Mouse (Mus musculus): ENCODE results near the gene Dazap2. TPM values are rescaled to one million over a fixed set of nuclear protein-coding genes. Genes with fewer than 3 reads are reported as not detected.

Dazap2 gene
- polyA plus RNA-seq (2015; fragmentation: Nextera tagmentation; extraction: Ambion mirVana), result 354 and 373 TPM in 2 replicates

DNA sequence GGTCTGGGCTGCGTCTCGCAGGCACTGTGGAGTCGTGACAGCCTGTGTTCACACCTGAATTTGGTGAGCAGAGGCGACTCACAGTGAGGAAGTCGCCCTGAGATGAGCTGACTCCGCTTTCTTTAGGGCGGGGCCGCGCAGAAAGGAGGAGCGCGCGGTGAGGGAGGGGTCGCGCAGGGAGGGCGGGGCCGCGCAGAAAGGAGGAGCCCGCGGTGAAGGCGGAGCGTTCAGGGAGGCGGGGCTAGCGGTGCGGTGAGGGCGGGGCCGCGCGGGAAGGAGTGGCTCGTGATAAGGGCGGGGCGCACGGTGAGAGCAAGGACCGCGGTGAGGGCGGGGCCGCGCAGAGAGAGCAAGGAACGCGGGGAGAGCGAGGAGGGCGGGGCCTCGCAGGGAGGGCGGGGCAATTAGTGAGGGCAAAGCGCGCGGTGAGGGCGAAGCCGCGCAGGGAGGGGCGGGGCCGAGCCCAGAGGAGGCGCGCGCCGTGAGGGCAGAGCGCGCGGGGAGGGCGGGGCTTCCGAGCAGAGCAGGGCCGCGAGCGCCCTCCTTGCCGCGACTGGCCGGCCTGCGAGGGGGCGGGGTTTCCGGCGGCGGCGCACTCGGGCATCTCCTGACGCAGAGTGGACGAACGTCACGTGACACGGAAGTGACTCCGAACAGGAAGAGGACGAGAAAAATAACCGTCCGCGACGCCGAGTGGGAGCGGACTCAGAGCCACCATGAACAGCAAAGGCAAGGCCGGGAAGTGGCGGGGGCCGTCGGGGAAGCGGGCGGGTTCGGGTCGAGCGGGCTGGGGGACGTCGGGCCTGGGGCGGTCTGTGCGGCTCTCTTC lies at the start of gene Dazap2:
Gene Dazap2 (plus strand): TSS at position 354 of the 829 bp plus-strand sequence.
- Histone ChIP-seq H3K27me3 (replicated peaks; ENCODE audit: control insufficient read depth, insufficient read depth, low read length) (no peaks in the 10 kb centered on the region), H3K4me3 (ENCODE audit: low read depth, low read length) (peak within 1 kb of the TSS; percentile 93), H3K9ac (ENCODE audit: low read depth, low read length) (peak within 1 kb of the TSS; percentile 100), H3K36me3 (ENCODE audit: control insufficient read depth, insufficient read depth) (peaks cover 29% of the 10 kb centered on the region), H3K9me3 (ENCODE audit: control insufficient read depth) (no peaks in the 10 kb centered on the region), H3K27ac (ENCODE audit: low read depth, low read length) (peak within 1 kb of the TSS; percentile 100), H3K4me1 (replicated peaks; ENCODE audit: control insufficient read depth, insufficient read depth, low read length) (no peaks in the 10 kb centered on the region; the same call in 1 of the 2 replicates), H3K4me2 (replicated peaks; ENCODE audit: low read depth) (peak within 1 kb of the TSS; percentile 79)
- TF ChIP-seq CTCF (IDR thresholded peaks at IDR 0.05; ENCODE audit: low read depth), result peak; percentile 64
- peak; percentile 88 for ATAC-seq
- WGBS, result under 1% methylated on average over 90 of the region's 99 CpGs

DNA sequence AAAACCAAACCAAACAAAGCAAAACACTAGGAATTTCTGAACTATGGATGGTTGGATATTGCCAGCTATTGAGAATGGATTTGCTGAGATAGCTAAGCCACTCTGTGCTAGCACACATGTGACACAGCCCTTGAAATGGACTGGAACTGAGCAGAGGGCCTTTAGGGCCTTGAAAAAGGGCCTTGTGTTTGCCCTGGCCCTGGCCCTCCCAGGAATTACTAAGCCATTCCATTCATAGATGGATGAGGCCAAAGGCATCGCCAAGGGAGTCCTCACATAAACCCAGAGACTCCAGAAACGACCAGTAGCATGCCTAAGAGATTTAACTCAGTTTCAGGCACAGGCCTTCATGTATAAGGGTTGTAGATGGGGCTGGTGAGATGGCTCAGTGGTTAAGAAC lies 48.6 kb upstream of the Dazap2 start:
- no peaks in the 10 kb centered on the region for H3K4me1 ChIP-seq (replicated peaks; ENCODE audit: control insufficient read depth, insufficient read depth, low read length)
- no peak for TF ChIP-seq CTCF (IDR thresholded peaks at IDR 0.05; ENCODE audit: low read depth)
- H3K36me3 ChIP-seq (ENCODE audit: control insufficient read depth, insufficient read depth), result no peaks in the 10 kb centered on the region
- no peak overlapping the region for H3K9ac ChIP-seq (ENCODE audit: low read depth, low read length)
- 51% methylated on average over 2 of the region's 2 CpGs for WGBS
- H3K27me3 ChIP-seq (replicated peaks; ENCODE audit: control insufficient read depth, insufficient read depth, low read length), result no peaks in the 10 kb centered on the region
- no peak overlapping the region for H3K4me3 ChIP-seq (ENCODE audit: low read depth, low read length)
- H3K4me2 ChIP-seq (replicated peaks; ENCODE audit: low read depth), result no peak overlapping the region
- ATAC-seq, result no peak
- no peak overlapping the region for H3K27ac ChIP-seq (ENCODE audit: low read depth, low read length)
- H3K9me3 ChIP-seq (ENCODE audit: control insufficient read depth), result no peaks in the 10 kb centered on the region

DNA sequence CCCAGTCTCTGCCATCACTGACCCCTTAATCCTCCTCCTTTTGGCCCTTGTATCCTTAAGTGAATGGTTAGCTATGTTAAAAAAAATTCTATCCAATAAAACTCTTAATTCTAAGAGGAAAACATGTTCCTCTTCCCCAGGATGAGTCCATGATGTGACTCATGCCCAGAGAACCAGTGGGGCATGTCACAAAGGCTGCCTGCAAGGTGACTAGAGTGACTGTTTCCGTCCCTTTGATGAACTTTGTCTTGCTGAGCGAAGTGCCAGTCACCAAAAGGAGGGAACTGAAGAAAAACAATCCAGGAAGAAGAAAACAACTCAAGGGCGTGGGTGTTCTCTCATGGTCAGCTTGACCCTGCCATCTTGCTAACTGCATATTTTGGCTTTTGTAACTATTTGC lies 45.9 kb upstream of the Dazap2 start:
- Histone ChIP-seq H3K27me3 (replicated peaks; ENCODE audit: control insufficient read depth, insufficient read depth, low read length) (no peaks in the 10 kb centered on the region), H3K27ac (ENCODE audit: low read depth, low read length) (no peak overlapping the region), H3K9me3 (ENCODE audit: control insufficient read depth) (no peaks in the 10 kb centered on the region), H3K9ac (ENCODE audit: low read depth, low read length) (no peak overlapping the region), H3K4me2 (replicated peaks; ENCODE audit: low read depth) (no peak overlapping the region), H3K36me3 (ENCODE audit: control insufficient read depth, insufficient read depth) (no peaks in the 10 kb centered on the region), H3K4me1 (replicated peaks; ENCODE audit: control insufficient read depth, insufficient read depth, low read length) (no peaks in the 10 kb centered on the region), H3K4me3 (ENCODE audit: low read depth, low read length) (no peak overlapping the region)
- no peak for ATAC-seq
- 70% methylated on average over 3 of the region's 3 CpGs for WGBS
- no peak for TF ChIP-seq CTCF (IDR thresholded peaks at IDR 0.05; ENCODE audit: low read depth)

DNA sequence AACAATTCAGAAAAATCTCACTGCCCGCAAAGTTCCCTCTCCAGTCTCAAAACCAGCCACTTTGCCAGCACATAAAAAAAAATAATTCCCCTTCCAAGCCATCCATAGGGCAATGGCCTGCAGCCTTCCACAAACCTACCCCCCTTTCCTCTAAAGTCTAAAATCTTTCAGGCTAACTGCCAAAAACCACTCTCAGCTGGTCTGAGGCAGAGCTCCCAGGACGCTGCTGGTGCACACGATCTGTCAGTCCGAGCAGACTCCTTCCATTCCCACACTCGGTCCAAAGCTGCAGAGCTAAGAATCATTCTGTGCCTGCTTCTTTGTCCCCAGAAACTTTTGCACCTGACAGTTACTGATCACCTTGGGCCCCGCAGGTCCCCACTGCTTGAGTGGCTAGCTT lies 41.2 kb upstream of the Dazap2 start:
- WGBS, result 51% methylated on average over 6 of the region's 6 CpGs
- no peak for TF ChIP-seq CTCF (IDR thresholded peaks at IDR 0.05; ENCODE audit: low read depth)
- no peak overlapping the region for H3K9ac ChIP-seq (ENCODE audit: low read depth, low read length)
- H3K4me3 ChIP-seq (ENCODE audit: low read depth, low read length), result no peak overlapping the region
- H3K9me3 ChIP-seq (ENCODE audit: control insufficient read depth), result no peaks in the 10 kb centered on the region
- ATAC-seq, result no peak
- no peak overlapping the region; the same call in 1 of the 2 replicates for H3K4me2 ChIP-seq (replicated peaks; ENCODE audit: low read depth)
- no peak overlapping the region for H3K27ac ChIP-seq (ENCODE audit: low read depth, low read length)
- no peaks in the 10 kb centered on the region for H3K36me3 ChIP-seq (ENCODE audit: control insufficient read depth, insufficient read depth)
- H3K27me3 ChIP-seq (replicated peaks; ENCODE audit: control insufficient read depth, insufficient read depth, low read length), result no peaks in the 10 kb centered on the region
- H3K4me1 ChIP-seq (replicated peaks; ENCODE audit: control insufficient read depth, insufficient read depth, low read length), result no peaks in the 10 kb centered on the region

DNA sequence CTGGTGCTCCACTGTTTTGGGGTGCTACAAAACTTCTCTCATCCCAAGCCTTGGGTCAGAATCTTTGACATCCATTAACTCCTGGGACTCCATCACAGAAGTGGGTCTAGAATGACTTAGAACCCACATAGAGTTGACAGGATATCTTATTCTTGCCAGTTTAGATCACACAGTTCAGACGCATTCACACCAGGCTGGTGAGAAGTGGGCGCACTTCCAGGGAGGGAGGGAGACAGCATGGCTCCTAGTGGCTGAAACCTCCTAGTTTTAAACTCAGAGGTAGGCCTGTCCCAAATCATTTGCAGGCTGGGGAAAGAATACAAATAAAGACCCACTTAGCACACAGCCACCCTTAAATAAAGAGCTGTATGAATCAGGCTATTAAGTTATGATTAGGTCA lies 40.8 kb upstream of the Dazap2 start:
- H3K4me1 ChIP-seq (replicated peaks; ENCODE audit: control insufficient read depth, insufficient read depth, low read length), result no peaks in the 10 kb centered on the region
- H3K27me3 ChIP-seq (replicated peaks; ENCODE audit: control insufficient read depth, insufficient read depth, low read length), result no peaks in the 10 kb centered on the region
- H3K9me3 ChIP-seq (ENCODE audit: control insufficient read depth), result no peaks in the 10 kb centered on the region
- H3K9ac ChIP-seq (ENCODE audit: low read depth, low read length), result no peak overlapping the region
- 90% methylated on average over 2 of the region's 2 CpGs for WGBS
- no peak overlapping the region; the same call in 1 of the 2 replicates for H3K27ac ChIP-seq (ENCODE audit: low read depth, low read length)
- ATAC-seq, result no peak
- TF ChIP-seq CTCF (IDR thresholded peaks at IDR 0.05; ENCODE audit: low read depth), result no peak
- H3K4me3 ChIP-seq (ENCODE audit: low read depth, low read length), result no peak overlapping the region
- H3K4me2 ChIP-seq (replicated peaks; ENCODE audit: low read depth), result no peak overlapping the region; the same call in 1 of the 2 replicates
- H3K36me3 ChIP-seq (ENCODE audit: control insufficient read depth, insufficient read depth), result no peaks in the 10 kb centered on the region

DNA sequence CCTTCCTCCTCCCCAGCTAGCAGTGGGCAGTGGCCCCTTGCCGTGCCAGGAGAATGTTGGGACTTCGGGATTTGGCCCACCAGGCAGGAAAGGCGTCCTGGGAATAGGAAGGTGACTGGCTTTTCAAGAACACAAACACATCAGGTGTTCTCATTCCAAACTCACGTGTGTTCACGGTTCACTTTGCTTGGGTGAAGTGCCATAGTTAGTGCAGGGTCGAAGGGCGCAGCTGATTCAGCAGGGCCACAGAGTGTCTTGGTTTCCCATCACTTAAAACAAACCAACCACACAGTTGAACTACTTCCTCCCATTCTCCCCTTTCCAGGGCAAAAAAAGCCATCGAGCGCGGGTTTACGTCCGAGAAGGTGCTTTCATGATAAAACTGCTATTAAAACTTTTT lies 39.8 kb upstream of the Dazap2 start:
- TF ChIP-seq CTCF (IDR thresholded peaks at IDR 0.05; ENCODE audit: low read depth), result no peak
- no peaks in the 10 kb centered on the region for H3K27me3 ChIP-seq (replicated peaks; ENCODE audit: control insufficient read depth, insufficient read depth, low read length)
- H3K4me3 ChIP-seq (ENCODE audit: low read depth, low read length), result no peak overlapping the region
- ATAC-seq, result no peak
- no peak overlapping the region for H3K9ac ChIP-seq (ENCODE audit: low read depth, low read length)
- no peak overlapping the region for H3K4me2 ChIP-seq (replicated peaks; ENCODE audit: low read depth)
- whole genome bisulfite sequencing, result 82% methylated on average over 12 of the region's 12 CpGs
- H3K27ac ChIP-seq (ENCODE audit: low read depth, low read length), result no peak overlapping the region
- no peaks in the 10 kb centered on the region for H3K9me3 ChIP-seq (ENCODE audit: control insufficient read depth)
- H3K36me3 ChIP-seq (ENCODE audit: control insufficient read depth, insufficient read depth), result no peaks in the 10 kb centered on the region
- no peaks in the 10 kb centered on the region for H3K4me1 ChIP-seq (replicated peaks; ENCODE audit: control insufficient read depth, insufficient read depth, low read length)

Measured in intestine, postnatal 0 days (tissue).